Mouse (Mus musculus): Measurements from ENCODE around the gene Ankrd9.

Gene Ankrd9

GRCm38 (mm10) chr12:110977345-110977733 lies 1.5 kb downstream of the Ankrd9 start:
- POLR2A ChIA-PET: interaction anchor here in 3 of 4 experiments (0.6 to 8.8 kb wide), 15 partner anchors 9 to 276 kb away, joined by 3 to 79 read pairs (median 6); partner anchors contain the start of genes Rcor1 (in 1 of the 3) and Wdr20 (in 1 of the 3)
- CTCF ChIA-PET: interaction anchor here (0.6 to 9.1 kb wide), 12 partner anchors 9 to 762 kb away, joined by 3 to 123 read pairs (median 4); no protein-coding TSS in a partner anchor

- ChIA-PET CTCF (interaction anchor here (0.6 to 9.1 kb wide), 14 partner anchors 8 to 763 kb away, joined by 3 to 123 read pairs (median 4); no protein-coding TSS in a partner anchor), POLR2A (interaction anchor here in 3 of 4 experiments (0.6 to 8.8 kb wide), 15 partner anchors 10 to 275 kb away, joined by 3 to 79 read pairs (median 6); partner anchors contain the start of genes Rcor1 (in 1 of the 3) and Wdr20 (in 1 of the 3))
Observed at GRCm38 (mm10) chr12:110976589-110977344, 2.1 kb downstream of the Ankrd9 start.

DNA sequence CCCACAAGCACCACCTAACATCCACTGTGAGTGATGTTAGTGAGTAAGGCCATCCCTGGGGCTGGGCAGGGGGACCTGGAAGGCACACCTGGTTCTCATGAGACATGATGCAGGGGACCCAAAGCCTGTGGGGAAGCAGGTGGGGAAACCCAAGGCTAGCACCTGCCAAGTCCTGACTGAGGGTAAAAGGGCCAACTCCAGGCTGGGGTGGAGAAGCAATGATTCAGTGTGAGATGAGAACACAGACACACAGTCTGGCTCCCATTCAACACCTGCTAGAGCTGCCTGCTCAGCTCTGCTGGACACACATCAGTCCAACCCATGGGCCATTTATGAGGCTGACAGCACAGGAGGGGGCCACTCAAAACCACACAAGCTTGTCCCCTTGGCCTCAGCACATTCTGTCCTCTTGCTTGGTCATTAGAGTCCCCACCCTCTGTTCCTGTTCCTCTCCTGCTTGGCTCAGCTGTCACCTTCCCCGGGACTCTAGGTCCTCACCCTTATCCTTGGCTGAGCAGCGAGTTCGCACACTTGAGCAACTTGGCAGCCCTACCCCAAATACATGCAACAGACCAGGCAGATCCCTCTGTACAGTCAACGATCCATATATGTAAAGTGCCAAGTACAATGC lies 2.9 kb downstream of the Ankrd9 start:
- CTCF ChIA-PET: interaction anchor here in 3 of 4 experiments (0.7 to 9.1 kb wide), 3 partner anchors 15 to 17 kb away, joined by 5 to 123 read pairs (median 12); no protein-coding TSS in a partner anchor
- POLR2A ChIA-PET: interaction anchor here in 2 of 4 experiments (0.7 to 8.8 kb wide), 10 partner anchors 9 to 274 kb away, joined by 3 to 79 read pairs (median 14); partner anchors contain the start of genes Rcor1 (in 1 of the 2) and Wdr20 (in 1 of the 2)

- ChIA-PET CTCF (interaction anchor here in 2 of 4 experiments (0.9 to 9.1 kb wide), 2 partner anchors 16 to 17 kb away, joined by 3 to 123 read pairs; no protein-coding TSS in a partner anchor), POLR2A (interaction anchor here in 2 of 4 experiments (1.3 to 4.6 kb wide), 2 partner anchors 11 to 63 kb away, joined by 3 to 23 read pairs; partner anchors contain the start of gene Rcor1 (in 1 of the 2))
Observed at GRCm38 (mm10) chr12:110975385-110975784, 3.5 kb downstream of the Ankrd9 start.

- ChIA-PET POLR2A (interaction anchor here in 2 of 4 experiments (1.0 to 1.3 kb wide), 5 partner anchors 8 to 21 kb away, joined by 3 read pairs; no protein-coding TSS in a partner anchor), CTCF (interaction anchor here in 1 of 4 experiments (0.9 kb wide), 1 partner anchor 17 kb away, joined by 3 read pairs; no protein-coding TSS in a partner anchor)
Observed at GRCm38 (mm10) chr12:110974726-110975125, 4.1 kb downstream of the Ankrd9 start.

DNA sequence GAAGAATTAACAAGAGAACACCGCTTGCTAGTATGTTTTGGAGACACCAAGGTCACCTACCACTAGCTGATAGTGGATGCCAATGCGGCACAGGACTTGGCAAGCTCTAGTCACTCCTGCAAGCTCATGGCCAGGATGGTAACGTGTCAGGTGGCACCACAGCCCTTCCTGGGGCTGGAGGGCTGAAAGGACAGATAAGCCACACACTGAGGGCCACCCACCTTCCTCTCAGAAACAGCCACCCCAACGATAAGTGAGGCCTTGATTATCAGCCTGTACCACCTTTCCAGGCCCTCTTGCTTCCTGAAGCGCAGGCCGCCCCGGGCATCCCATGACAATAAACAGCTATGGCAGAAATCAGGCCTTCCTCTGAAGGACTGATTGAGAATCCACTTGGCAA lies 4.5 kb downstream of the Ankrd9 start:
- ChIA-PET POLR2A (interaction anchor here in 2 of 4 experiments (1.0 to 1.3 kb wide), 7 partner anchors 8 to 93 kb away, joined by 3 to 4 read pairs (median 3); no protein-coding TSS in a partner anchor), CTCF (interaction anchor here in 2 of 4 experiments (0.9 to 1.1 kb wide), 2 partner anchors 17 kb away, joined by 3 read pairs; no protein-coding TSS in a partner anchor)

DNA sequence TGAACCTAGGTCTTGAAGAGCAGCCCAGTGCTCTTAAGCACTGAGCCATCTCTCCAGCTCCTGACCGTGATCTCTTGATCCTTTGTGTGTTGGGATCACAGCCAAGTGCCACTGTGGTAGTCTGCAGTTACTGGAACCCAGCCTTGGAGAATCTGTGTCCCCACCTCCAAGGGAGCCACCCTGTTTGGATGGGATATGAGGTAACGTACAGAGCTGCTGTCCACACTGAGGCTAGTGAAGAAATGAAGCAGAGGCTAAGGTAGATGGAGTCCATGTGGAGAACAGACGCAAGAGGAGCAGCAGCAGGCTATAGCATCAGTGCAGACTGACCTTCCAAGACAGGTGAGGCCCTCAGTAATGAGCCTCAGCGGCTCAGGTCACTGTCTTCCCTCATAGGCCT lies 5.0 kb downstream of the Ankrd9 start:
- ChIA-PET POLR2A (interaction anchor here in 2 of 4 experiments (1.0 to 1.2 kb wide), 6 partner anchors 9 to 92 kb away, joined by 3 to 4 read pairs (median 3); no protein-coding TSS in a partner anchor), CTCF (interaction anchor here in 2 of 4 experiments (0.6 to 1.1 kb wide), 2 partner anchors 18 to 73 kb away, joined by 3 to 4 read pairs; no protein-coding TSS in a partner anchor)

DNA sequence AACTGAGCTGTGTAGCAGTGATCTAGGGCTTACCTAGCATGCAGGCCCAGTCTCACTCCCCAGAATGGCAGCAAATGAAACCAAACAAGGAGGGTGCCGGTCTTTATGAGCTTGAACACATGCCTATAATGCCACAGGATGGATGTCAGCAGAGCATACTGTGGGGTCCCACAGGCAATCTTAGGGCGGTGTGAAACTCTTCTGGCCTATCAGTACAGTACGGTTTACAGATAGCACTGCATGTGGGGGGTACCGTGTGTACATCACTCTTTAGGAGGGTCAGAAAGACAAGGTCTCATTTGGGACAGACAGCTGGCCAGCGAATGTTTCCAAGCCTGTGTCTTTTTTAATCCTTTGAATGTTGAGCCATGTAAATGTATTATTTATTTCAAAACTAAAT lies 6.9 kb downstream of the Ankrd9 start:
- POLR2A ChIA-PET: interaction anchor here (0.6 to 1.6 kb wide), 13 partner anchors 9 to 567 kb away, joined by 3 to 8 read pairs (median 3); no protein-coding TSS in a partner anchor
- CTCF ChIA-PET: interaction anchor here (0.6 to 1.6 kb wide), 5 partner anchors 14 to 88 kb away, joined by 3 to 9 read pairs (median 6); no protein-coding TSS in a partner anchor

- CTCF ChIA-PET: interaction anchor here in 2 of 4 experiments (1.0 to 1.4 kb wide), 2 partner anchors 21 to 22 kb away, joined by 3 to 6 read pairs; no protein-coding TSS in a partner anchor
- POLR2A ChIA-PET: interaction anchor here in 2 of 4 experiments (1.6 to 8.9 kb wide), 3 partner anchors 8 to 88 kb away, joined by 3 to 79 read pairs (median 56); partner anchors contain the start of gene Ankrd9 (in 2 of the 2)
Observed at GRCm38 (mm10) chr12:110970408-110970807, 8.4 kb downstream of the Ankrd9 start.

- ChIA-PET CTCF (interaction anchor here in 2 of 4 experiments (0.9 to 4.1 kb wide), 4 partner anchors 10 to 31 kb away, joined by 3 to 14 read pairs (median 3); no protein-coding TSS in a partner anchor), POLR2A (interaction anchor here in 3 of 4 experiments (0.8 to 8.9 kb wide), 8 partner anchors 11 to 54 kb away, joined by 3 to 79 read pairs (median 6); partner anchors contain the start of gene Ankrd9 (in 2 of the 3))
Observed at GRCm38 (mm10) chr12:110967146-110967545, 11.7 kb downstream of the Ankrd9 start.

- POLR2A ChIA-PET: interaction anchor here in 3 of 4 experiments (0.6 to 8.9 kb wide), 14 partner anchors 11 to 278 kb away, joined by 3 to 79 read pairs (median 4); partner anchors contain the start of gene Ankrd9 (in 2 of the 3)
- CTCF ChIA-PET: interaction anchor here in 3 of 4 experiments (0.6 to 4.1 kb wide), 6 partner anchors 11 to 31 kb away, joined by 3 to 14 read pairs (median 3); no protein-coding TSS in a partner anchor
Observed at GRCm38 (mm10) chr12:110966079-110966478, 12.8 kb downstream of the Ankrd9 start.

GRCm38 (mm10) chr12:110965500-110965899 lies 13.3 kb downstream of the Ankrd9 start:
- ChIA-PET POLR2A (interaction anchor here in 3 of 4 experiments (0.6 to 8.9 kb wide), 14 partner anchors 11 to 278 kb away, joined by 3 to 79 read pairs (median 4); partner anchors contain the start of gene Ankrd9 (in 2 of the 3)), CTCF (interaction anchor here (0.6 to 4.1 kb wide), 6 partner anchors 15 to 32 kb away, joined by 3 to 14 read pairs (median 4); no protein-coding TSS in a partner anchor)

GRCm38 (mm10) chr12:110961973-110962372 lies 16.9 kb downstream of the Ankrd9 start:
- CTCF ChIA-PET: interaction anchor here in 1 of 4 experiments (0.7 to 2.1 kb wide), 3 partner anchors 19 to 30 kb away, joined by 3 to 8 read pairs (median 4); no protein-coding TSS in a partner anchor
- POLR2A ChIA-PET: interaction anchor here in 1 of 4 experiments (1.5 kb wide), 1 partner anchor 78 kb away, joined by 4 read pairs; no protein-coding TSS in a partner anchor

DNA sequence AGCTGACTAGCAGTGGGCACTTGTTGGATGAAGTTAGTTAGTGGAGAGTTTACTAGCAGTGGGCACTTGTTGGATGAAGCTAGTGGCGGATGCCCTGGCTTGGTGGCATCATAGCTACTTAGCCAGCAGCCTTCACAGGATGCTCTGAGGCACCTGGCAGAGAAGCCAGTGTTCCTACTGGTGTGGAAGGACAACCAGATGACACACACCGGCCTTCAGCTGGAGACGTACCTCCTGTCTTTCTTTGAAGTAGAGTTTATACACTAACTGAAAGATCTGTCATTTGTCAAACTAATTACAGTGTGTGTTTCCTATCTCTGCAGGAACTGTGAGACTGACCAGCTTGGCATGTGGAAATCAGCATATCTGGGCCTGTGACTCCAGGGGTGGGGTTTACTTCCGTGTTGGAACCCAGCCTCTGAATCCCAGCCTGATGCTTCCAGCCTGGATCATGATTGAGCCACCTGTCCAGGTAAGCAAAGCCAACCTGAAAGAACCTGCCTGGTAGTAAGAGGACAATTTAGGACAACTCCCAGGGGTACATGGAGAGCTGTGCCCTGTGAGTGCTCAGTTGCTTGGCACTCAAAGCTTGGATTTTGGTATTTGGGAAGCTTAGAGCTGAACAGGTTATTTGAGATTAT lies 24.4 kb downstream of the Ankrd9 start:
- CTCF ChIA-PET: interaction anchor here in 3 of 4 experiments (0.6 kb wide), 8 partner anchors 15 to 173 kb away, joined by 3 to 6 read pairs (median 4); no protein-coding TSS in a partner anchor
- POLR2A ChIA-PET: interaction anchor here in 3 of 4 experiments (0.6 to 2.4 kb wide), 13 partner anchors 9 to 288 kb away, joined by 3 to 11 read pairs (median 4); partner anchors contain the start of gene Ankrd9 (in 2 of the 3)

DNA sequence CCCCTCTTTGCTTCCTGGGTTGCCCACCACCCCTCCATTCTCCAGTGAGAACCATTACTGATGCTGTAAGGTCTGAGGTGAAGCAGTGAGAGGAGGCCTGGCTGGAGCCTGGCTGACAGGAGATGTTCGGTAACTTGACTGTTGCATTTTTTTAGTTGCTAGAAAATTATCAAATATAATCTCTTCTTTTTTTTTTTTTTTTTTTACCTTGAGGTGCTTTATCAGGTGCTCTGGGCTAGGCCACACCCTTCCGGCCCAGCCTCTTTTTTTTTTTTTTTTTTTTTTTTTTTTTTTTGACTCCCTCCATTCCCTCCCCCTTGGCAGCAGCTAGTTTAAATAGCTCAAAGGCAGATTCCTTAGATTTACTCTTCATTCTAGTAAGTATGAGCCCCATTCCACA lies 24.9 kb downstream of the Ankrd9 start:
- ChIA-PET POLR2A (interaction anchor here in 3 of 4 experiments (0.6 to 2.4 kb wide), 13 partner anchors 10 to 288 kb away, joined by 3 to 11 read pairs (median 4); partner anchors contain the start of gene Ankrd9 (in 2 of the 3)), CTCF (interaction anchor here in 3 of 4 experiments (0.6 to 1.2 kb wide), 8 partner anchors 14 to 71 kb away, joined by 3 to 6 read pairs (median 4); no protein-coding TSS in a partner anchor)

DNA sequence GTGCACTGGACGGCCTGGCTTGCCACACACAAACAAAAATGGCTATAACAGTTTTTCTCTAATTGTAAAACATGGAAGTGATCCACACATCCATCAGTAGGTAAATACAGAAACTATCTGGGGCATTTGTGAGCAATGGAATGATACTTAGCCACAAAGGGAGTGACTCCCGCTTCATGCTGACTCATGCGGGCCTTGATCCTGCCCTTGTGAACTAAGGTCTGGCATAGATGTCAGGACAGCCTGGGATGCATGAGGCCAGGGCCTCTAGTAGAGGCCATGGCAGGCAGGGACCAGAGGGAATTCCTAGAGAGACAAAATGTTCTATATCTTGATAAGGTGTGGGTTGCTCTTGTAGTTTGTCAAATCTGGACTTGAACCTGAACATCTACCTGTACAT lies 25.4 kb downstream of the Ankrd9 start:
- CTCF ChIA-PET: interaction anchor here in 1 of 4 experiments (1.2 kb wide), 1 partner anchor 38 kb away, joined by 3 read pairs; no protein-coding TSS in a partner anchor

More for the DNA sequence above, 25.4 kb downstream of the Ankrd9 start:
- POLR2A ChIA-PET: interaction anchor here in 2 of 4 experiments (0.6 to 2.2 kb wide), 10 partner anchors 10 to 212 kb away, joined by 3 to 7 read pairs (median 4); partner anchors contain the start of gene Ankrd9 (in 2 of the 2)
